Mouse (Mus musculus) cerebellum, adult 2 months (tissue): Measurements from ENCODE around the gene C1qtnf2.

Experiments used
- CTCF ChIP-seq: fragments of 200-500 bp; IDR thresholded peaks from 2 replicates; pipeline ENCODE4 v1.5.1; 2011; ENCODE audit warnings: low read depth, mild to moderate bottlenecking, control low read depth, low read length, moderate library complexity, borderline replicate concordance; ENCODE audit not compliant: insufficient read depth
- POLR2A ChIP-seq: fragments of 200-500 bp; IDR thresholded peaks from 2 replicates; pipeline ENCODE4 v1.6.1; 2011; ENCODE audit warnings: low read length, control low read depth, borderline replicate concordance; ENCODE audit not compliant: insufficient read depth

DNA sequence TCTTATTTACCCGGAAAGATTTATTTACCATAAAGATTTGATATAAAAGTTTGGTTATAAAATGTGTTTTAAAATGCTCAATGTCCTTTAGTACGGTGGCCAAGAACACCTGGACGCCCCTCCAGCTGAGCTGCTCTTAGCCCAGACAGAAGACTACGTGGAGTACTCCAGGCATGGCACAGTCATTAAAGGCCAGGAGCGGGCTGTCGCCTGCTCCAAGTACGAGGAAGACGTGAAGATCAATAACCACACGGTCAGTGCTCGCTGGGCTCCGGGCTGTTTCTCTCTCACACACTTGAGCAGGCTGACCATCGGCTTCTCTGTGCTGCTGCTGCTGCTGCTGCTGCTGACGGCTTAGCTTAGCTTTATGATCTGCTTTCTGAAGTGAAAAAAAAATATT is 30.9 kb upstream of the C1qtnf2 start:
- TF ChIP-seq POLR2A (no peak), CTCF (no peak)
